Mouse (Mus musculus) CH12.LX (cell line): ENCODE measurements around the gene Sap25.

Source experiments
- CTCF ChIP-seq, 2 experiments: IDR thresholded peaks in 1 of 2; conservative IDR thresholded peaks in 1 of 2; 2 replicates each; pipeline ENCODE4 v1.5.1; 2011 to 2012; ENCODE audit warnings: low read depth in 2 of 2, low read length in 2 of 2, improper control_type of control experiment in 1 of 2, inconsistent platforms in 1 of 2, mild to moderate bottlenecking in 1 of 2, moderate library complexity in 1 of 2
- EP300 ChIP-seq: IDR thresholded peaks from 2 replicates; pipeline ENCODE4 v1.6.1; 2011; ENCODE audit warnings: low read length, improper control_type of control experiment
- KAT2A ChIP-seq: IDR thresholded peaks from 2 replicates; pipeline ENCODE4 v1.6.1; 2012; ENCODE audit warnings: low read length, improper control_type of control experiment, inconsistent platforms; ENCODE audit not compliant: insufficient replicate concordance
- MAX ChIP-seq: IDR thresholded peaks from 2 replicates; pipeline ENCODE4 v1.6.1; 2011; ENCODE audit warnings: low read length, improper control_type of control experiment
- RCOR1 ChIP-seq: conservative IDR thresholded peaks from 2 replicates; pipeline ENCODE4 v1.6.1; 2012; ENCODE audit warnings: low read depth, mild to moderate bottlenecking, inconsistent platforms, low read length, improper control_type of control experiment
- ZC3H11A ChIP-seq: IDR thresholded peaks from 2 replicates; pipeline ENCODE4 v1.6.1; 2012; ENCODE audit warnings: low read depth, mild to moderate bottlenecking, inconsistent platforms, low read length, improper control_type of control experiment

GRCm38 (mm10) chr5:137631591-137631990, 9.5 kb upstream of the Sap25 start:
- TF ChIP-seq KAT2A (no peak), MAX (no peak), RCOR1 (no peak), EP300 (no peak), CTCF (conservative IDR thresholded peaks at IDR 0.05 in 1 of 2, IDR thresholded peaks at IDR 0.05 in 1 of 2; ENCODE audit: low read depth in 2 of 2, low read length in 2 of 2) (no peak), ZC3H11A (no peak)
